Mouse (Mus musculus) cerebral cortex, adult 2 months (tissue): ENCODE results near the gene Myo18b.

Experiments used
- WGBS: fragments of 180-500 bp; shearing (Covaris S2); methylation state at CpG from one replicate; pipeline ENCODE4 v1.1.7; 2018; 5-methylcytosine and 5-hydroxymethylcytosine counted together

Myo18b gene

GRCm38 (mm10) chr5:112667153-112667552 is 229.0 kb downstream of the Myo18b start:
- 36% methylated on average over 8 of the region's 8 CpGs for WGBS

- 31% methylated on average over 7 of the region's 7 CpGs for WGBS
Observed at GRCm38 (mm10) chr5:112665661-112666060, 230.5 kb downstream of the Myo18b start.

GRCm38 (mm10) chr5:112663701-112664100 is 232.5 kb downstream of the Myo18b start:
- WGBS = 8% methylated on average over 1 of the region's 1 CpGs

GRCm38 (mm10) chr5:112660924-112661431 is 235.2 kb downstream of the Myo18b start:
- 31% methylated on average over 10 of the region's 10 CpGs for WGBS

- WGBS = 74% methylated on average over 4 of the region's 4 CpGs
Observed at GRCm38 (mm10) chr5:112659295-112659694, 236.9 kb downstream of the Myo18b start.

- WGBS = 27% methylated on average over 6 of the region's 6 CpGs
Observed at GRCm38 (mm10) chr5:112656811-112657210, 239.4 kb downstream of the Myo18b start.

GRCm38 (mm10) chr5:112655986-112656541 is 240.1 kb downstream of the Myo18b start:
- 8% methylated on average over 15 of the region's 15 CpGs for whole genome bisulfite sequencing

GRCm38 (mm10) chr5:112655529-112655928 is 240.6 kb downstream of the Myo18b start:
- 17% methylated on average over 14 of the region's 14 CpGs for WGBS

GRCm38 (mm10) chr5:112652036-112652435 is 244.1 kb downstream of the Myo18b start:
- 66% methylated on average over 4 of the region's 4 CpGs for WGBS

GRCm38 (mm10) chr5:112649164-112649702 is 246.9 kb downstream of the Myo18b start:
- WGBS = 50% methylated on average over 6 of the region's 6 CpGs

GRCm38 (mm10) chr5:112646871-112647270 is 249.3 kb downstream of the Myo18b start:
- 85% methylated on average over 2 of the region's 2 CpGs for WGBS

GRCm38 (mm10) chr5:112645535-112645934 is 250.6 kb downstream of the Myo18b start:
- WGBS = 68% methylated on average over 2 of the region's 2 CpGs

- 42% methylated on average over 20 of the region's 20 CpGs for WGBS
Observed at GRCm38 (mm10) chr5:112643533-112644272, 252.5 kb downstream of the Myo18b start.

- WGBS = 46% methylated on average over 10 of the region's 10 CpGs
Observed at GRCm38 (mm10) chr5:112642731-112643130, 253.4 kb downstream of the Myo18b start.

GRCm38 (mm10) chr5:112641131-112641530 is 255.0 kb downstream of the Myo18b start:
- 54% methylated on average over 20 of the region's 20 CpGs for WGBS

GRCm38 (mm10) chr5:112640651-112641050 is 255.5 kb downstream of the Myo18b start:
- 46% methylated on average over 13 of the region's 13 CpGs for WGBS
